Mouse (Mus musculus): ENCODE measurements at regions not wholly inside any gene's neighbourhood (a gene's known extent, or its start where the extent isn't known, plus 50 kb on each side); places are given as distances from the start of the nearest gene placed in this dataset.

- TF ChIP-seq CTCF (IDR thresholded peaks at IDR 0.05; ENCODE audit: low read depth, low read length), result no peak
- TF ChIP-seq POLR2A (IDR thresholded peaks at IDR 0.05; ENCODE audit: extremely low read depth, insufficient read depth, low read length), result no peak
Measured at GRCm38 (mm10) chr10:9312326-9312725, 362.7 kb downstream of the Samd5 start.
